Mouse (Mus musculus) stomach, postnatal 0 days (tissue): Measurements from ENCODE around the gene Gm10190.

ENCODE experiments used
- CTCF ChIP-seq: IDR thresholded peaks from 2 replicates; pipeline ENCODE4 v1.5.1; 2016; ENCODE audit warnings: antibody characterized with exemption, low read depth, mild to moderate bottlenecking, moderate library complexity
- EP300 ChIP-seq: optimal IDR thresholded peaks from 2 replicates; pipeline ENCODE3; 2016; ENCODE audit warnings: antibody characterized with exemption

GRCm38 (mm10) chr17:80411182-80411581, 37.8 kb upstream of the Gm10190 start:
- TF ChIP-seq CTCF (peak; percentile 64), EP300 (no peak)
